Mouse (Mus musculus) bone marrow macrophage, adult 2 months (primary cell): ENCODE measurements around the gene Lipc. TPM values are rescaled to one million over a fixed set of nuclear protein-coding genes. Genes with fewer than 3 reads are reported as not detected.
A peak's percentile ranks its signal among the peaks of the same experiment; 100 is the strongest.

Source experiments
- H3K27ac ChIP-seq: 2 replicates; pipeline ENCODE4 v1.5.1; 2012; ENCODE audit warnings: low read depth, low read length; ENCODE audit not compliant: insufficient read depth
- H3K4me1 ChIP-seq: 2 replicates; pipeline ENCODE4 v1.6.1; 2012; ENCODE audit warnings: low read length; ENCODE audit not compliant: control insufficient read depth, insufficient read depth
- H3K4me3 ChIP-seq: 2 replicates; pipeline ENCODE4 v1.5.1; 2012; ENCODE audit warnings: mild to moderate bottlenecking, low read length, moderate library complexity; ENCODE audit not compliant: insufficient read depth
- CTCF ChIP-seq: IDR thresholded peaks from 2 replicates; pipeline ENCODE4 v1.5.1; 2012; ENCODE audit warnings: low read depth, mild to moderate bottlenecking, low read length, moderate library complexity
- POLR2A ChIP-seq: IDR thresholded peaks from 2 replicates; pipeline ENCODE4 v1.6.1; 2012; ENCODE audit warnings: mild to moderate bottlenecking, low read depth, low read length, borderline replicate concordance
- polyA plus RNA-seq: library from polyadenylated mRNA; stranded (reverse); fragments of >200 nt; gene quantifications from 2 replicates; pipeline ENCODE4 v1.2.4, GENCODE M21; 2012; ENCODE audit not compliant: missing spikeins, insufficient read depth, insufficient read length

Gene Lipc
- polyA plus RNA-seq, 1 experiment, result 0.32 TPM

GRCm38 (mm10) chr9:70760974-70761373 lies 191.1 kb downstream of the Lipc start:
- H3K4me3 ChIP-seq, result peak overlapping the region; percentile 27; the same call in 1 of the 2 replicates
- peak overlapping the region; percentile 70 for H3K27ac ChIP-seq
- TF ChIP-seq CTCF (no peak), POLR2A (no peak)
- H3K4me1 ChIP-seq, result peaks cover 13% of the 10 kb centered on the region

DNA sequence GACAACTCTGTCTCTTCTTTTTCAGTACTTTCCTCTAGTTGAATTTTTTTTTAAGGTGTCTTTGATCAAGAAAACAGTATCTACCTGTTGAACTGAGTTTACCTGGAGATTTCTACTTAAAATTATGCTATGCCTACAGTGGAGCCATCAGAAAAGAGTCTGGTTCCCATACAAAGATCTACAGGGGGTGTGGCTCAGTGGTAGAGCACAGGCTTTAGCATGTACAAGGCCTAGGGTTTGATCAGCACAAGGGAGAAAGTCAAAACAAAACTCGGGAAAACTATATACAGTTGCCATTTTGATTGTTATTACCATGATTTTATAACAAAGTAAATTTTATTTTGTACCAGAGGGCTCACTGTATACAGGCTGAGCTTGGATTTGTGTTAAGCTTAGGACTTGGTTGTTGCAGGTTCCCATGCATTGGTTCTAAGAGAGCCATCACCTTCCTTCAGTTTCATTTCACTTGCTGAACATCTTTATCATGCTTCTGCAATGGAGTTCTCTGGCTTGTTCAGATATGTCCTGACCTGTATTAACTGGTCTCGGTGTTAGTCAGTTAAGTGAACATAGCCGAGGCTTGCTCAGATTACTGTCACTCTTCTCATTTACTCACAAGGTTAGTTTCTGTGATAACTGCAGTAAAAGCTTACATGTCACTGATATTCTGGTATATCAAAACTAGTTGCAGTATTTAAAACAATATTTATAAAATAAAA lies 200.4 kb downstream of the Lipc start:
- peaks cover 4% of the 10 kb centered on the region for H3K4me1 ChIP-seq
- H3K27ac ChIP-seq, result no peak overlapping the region
- TF ChIP-seq CTCF (no peak), POLR2A (no peak)
- H3K4me3 ChIP-seq, result no peak overlapping the region

Other genes with a start within 250 kb of the Lipc start
- gene Aqp9, start 216.5 kb upstream of the Lipc start, polyA plus RNA-seq, result 0.20 and 0.40 TPM in 2 replicates